Mouse (Mus musculus): ENCODE measurements around the gene Trim43b.
"Not testable (repeated sequence)": the region's sequence is repeated elsewhere in the genome, so short reads cannot be mapped to it uniquely, and the experiment has no call there.

- TF ChIP-seq CTCF (conservative IDR thresholded peaks at IDR 0.05; ENCODE audit: low read length); NANOG (IDR thresholded peaks at IDR 0.05; ENCODE audit: borderline replicate concordance, low read length): not testable (repeated sequence)
Measured at GRCm38 (mm10) chr9:89076508-89076907, 16.1 kb downstream of the Trim43b start.
